Mouse (Mus musculus) heart, embryonic 14.5 days (tissue): ENCODE data around the gene Gm17545. TPM values are rescaled to one million over a fixed set of nuclear protein-coding genes. Genes with fewer than 3 reads are reported as not detected.
A peak's percentile ranks its signal among the peaks of the same experiment; 100 is the strongest.

ENCODE experiments used
- ATAC-seq: fragments of 200-750 bp; cut with Nextera tagmentation; 2 replicates; pipeline ENCODE4 v1.8.0; 2017; ENCODE audit warnings: low read depth, moderate TSS enrichment; ENCODE audit not compliant: insufficient number of reproducible peaks, insufficient read depth, low FRiP score
- H3K27ac ChIP-seq, 2 experiments: fragments of 200-500 bp in 1 of 2; fragments of 300-500 bp in 1 of 2; sonication (generic) in 1 of 2; replicated peaks in 1 of 2; 2 replicates each; pipeline ENCODE4 v1.5.1; 2012 to 2014; ENCODE audit warnings: low read depth in 2 of 2, low read length in 2 of 2, control low read depth in 1 of 2, mild to moderate bottlenecking in 1 of 2, mixed read lengths in 1 of 2; ENCODE audit not compliant: control insufficient read depth in 1 of 2, insufficient read depth in 1 of 2
- H3K27me3 ChIP-seq: fragments of 300-500 bp; sonication (generic); 2 replicates; pipeline ENCODE4 v1.6.1; 2014; ENCODE audit warnings: mild to moderate bottlenecking, low read length, control low read depth; ENCODE audit not compliant: control insufficient read depth, insufficient read depth
- H3K36me3 ChIP-seq: fragments of 300-500 bp; sonication (generic); 2 replicates; pipeline ENCODE4 v1.6.1; 2014; ENCODE audit warnings: mild to moderate bottlenecking, control low read depth, low read length, mixed read lengths; ENCODE audit not compliant: control insufficient read depth, insufficient read depth
- H3K4me1 ChIP-seq, 2 experiments: fragments of 200-500 bp in 1 of 2; fragments of 300-500 bp in 1 of 2; sonication (generic) in 1 of 2; 2 replicates each; pipeline ENCODE4 v1.6.1; 2012 to 2014; ENCODE audit warnings: low read length in 2 of 2, control low read depth in 1 of 2, mixed read lengths in 1 of 2; ENCODE audit not compliant: control insufficient read depth in 2 of 2, insufficient read depth in 2 of 2
- H3K4me2 ChIP-seq: fragments of 300-500 bp; sonication (generic); 2 replicates; pipeline ENCODE4 v1.6.1; 2014; ENCODE audit warnings: mild to moderate bottlenecking, low read length
- H3K4me3 ChIP-seq, 2 experiments: fragments of 200-500 bp in 1 of 2; fragments of 300-500 bp in 1 of 2; sonication (generic) in 1 of 2; 2 replicates each; pipeline ENCODE4 v1.5.1; 2012 to 2014; ENCODE audit warnings: low read length in 2 of 2, mild to moderate bottlenecking in 2 of 2, control low read depth in 1 of 2, low read depth in 1 of 2, moderate library complexity in 1 of 2; ENCODE audit not compliant: control insufficient read depth in 1 of 2, insufficient read depth in 1 of 2
- H3K9ac ChIP-seq: fragments of 300-500 bp; sonication (generic); 2 replicates; pipeline ENCODE4 v1.6.1; 2014; ENCODE audit warnings: mild to moderate bottlenecking, low read length
- H3K9me3 ChIP-seq: fragments of 300-500 bp; sonication (generic); 2 replicates; pipeline ENCODE4 v1.6.1; 2016; ENCODE audit warnings: low read length, control low read depth; ENCODE audit not compliant: control insufficient read depth
- WGBS: fragments of 180-500 bp; shearing (Covaris S2); extraction: QIAGEN DNeasy Blood & Tissue Kit; methylation state at CpG from one replicate; pipeline ENCODE4 v1.1.7; 2014; 5-methylcytosine and 5-hydroxymethylcytosine counted together
- polyA plus RNA-seq: library from polyadenylated mRNA; unstranded; fragments of >200 nt; fragmentation: Nextera tagmentation; extraction: Ambion mirVana; gene quantifications from 2 replicates; pipeline ENCODE4 v1.2.1, GENCODE M21; 2014

Gm17545 gene
- polyA plus RNA-seq, 1 experiment from 2014 or later: not detected

DNA sequence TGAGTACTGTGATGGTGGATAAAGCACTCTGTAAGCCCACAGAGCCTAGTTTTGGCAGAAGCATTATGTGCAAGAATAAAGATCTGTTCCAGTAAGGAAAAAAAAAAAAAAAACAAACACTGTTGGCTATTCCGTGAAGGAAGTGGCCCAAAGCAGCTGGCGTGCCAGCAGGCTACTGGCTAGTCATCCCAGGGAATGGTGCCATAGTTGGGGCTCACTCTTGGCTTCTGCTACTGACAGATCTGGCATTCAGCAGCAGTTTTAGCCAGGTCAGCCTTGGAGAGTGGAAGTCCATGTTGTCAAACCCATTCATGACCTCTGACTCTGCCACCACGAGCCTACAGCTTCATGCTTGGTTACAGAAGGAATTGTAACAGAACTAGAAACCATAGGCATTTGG, 7.9 kb downstream of the Gm17545 start:
- peaks cover 58% of the 10 kb centered on the region for H3K36me3 ChIP-seq
- no peaks in the 10 kb centered on the region for H3K27me3 ChIP-seq
- 95% methylated on average over 3 of the region's 3 CpGs for WGBS
- H3K9ac ChIP-seq: no peak overlapping the region
- H3K27ac ChIP-seq: no peak overlapping the region
- H3K4me3 ChIP-seq: no peak overlapping the region
- no peak for ATAC-seq
- no peaks in the 10 kb centered on the region for H3K9me3 ChIP-seq
- no peaks in the 10 kb centered on the region for H3K4me1 ChIP-seq
- no peak overlapping the region for H3K4me2 ChIP-seq

DNA sequence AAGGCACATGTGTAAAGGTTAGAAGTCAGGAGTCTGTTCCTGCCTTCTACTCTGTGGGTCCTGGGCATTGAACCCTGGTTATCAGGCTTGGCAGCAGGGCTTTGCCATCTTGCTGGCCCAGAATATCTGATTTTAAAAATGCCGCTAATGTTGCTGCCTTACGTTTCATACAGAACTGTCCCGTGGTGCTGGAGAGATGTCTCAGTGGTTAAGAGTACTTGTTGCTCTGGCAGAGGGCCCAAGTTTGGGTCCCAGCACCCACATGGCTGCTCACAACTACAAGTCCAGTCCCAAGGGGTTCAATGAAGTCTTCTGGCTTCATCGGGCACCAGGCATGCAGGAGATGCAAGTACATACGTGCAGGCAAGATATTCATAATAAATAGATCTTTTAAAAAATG, 12.1 kb downstream of the Gm17545 start:
- Histone ChIP-seq H3K27ac (no peak overlapping the region), H3K36me3 (peaks cover 37% of the 10 kb centered on the region; the same call in 1 of the 2 replicates), H3K9ac (no peak overlapping the region), H3K4me3 (no peak overlapping the region), H3K9me3 (no peaks in the 10 kb centered on the region), H3K4me1 (0 out of 4 replicates have a peak, but pooled peaks cover 0 to 3% of the 10 kb centered on the region in 2 experiments), H3K27me3 (no peaks in the 10 kb centered on the region), H3K4me2 (no peak overlapping the region)
- no peak for ATAC-seq
- WGBS: 93% methylated on average over 5 of the region's 5 CpGs

DNA sequence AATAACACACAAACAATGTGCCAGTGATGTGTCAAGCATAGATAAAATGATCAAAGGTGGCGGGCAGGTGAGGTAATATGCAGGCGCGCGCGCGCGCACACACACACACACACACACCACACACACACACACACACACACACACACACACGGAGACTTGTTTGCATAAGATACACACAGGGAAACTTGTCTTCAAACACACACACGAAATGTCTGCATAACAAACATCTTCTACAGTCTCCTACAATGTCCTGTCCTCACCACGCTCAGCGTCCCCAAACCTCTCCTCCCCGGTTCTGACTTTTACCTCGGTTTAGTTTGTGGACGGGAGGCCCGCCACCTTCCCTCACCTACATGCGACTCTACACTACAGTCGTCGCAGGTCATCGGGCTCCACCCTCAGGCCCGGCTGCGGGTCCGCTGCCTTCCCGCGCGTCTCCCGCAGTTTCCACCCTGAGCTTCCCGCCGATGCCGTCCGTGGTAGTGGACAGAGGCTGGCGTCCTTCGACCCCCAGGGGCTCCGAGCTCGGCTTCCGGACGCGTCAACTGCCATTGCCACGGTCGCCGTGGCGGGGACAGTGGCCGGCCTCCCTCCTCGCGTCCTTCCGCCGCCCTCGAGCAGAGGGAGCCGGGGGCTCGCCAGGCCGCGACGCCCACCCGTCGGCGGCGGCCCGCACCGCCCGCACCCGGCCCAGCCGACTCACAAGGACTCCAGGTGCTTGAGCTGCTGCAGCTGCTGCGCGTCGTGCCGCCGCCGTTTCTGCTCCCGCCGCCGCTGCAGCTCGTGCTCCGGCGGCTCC, 13.5 kb downstream of the Gm17545 start:
- peak overlapping the region; percentile 80 to 99 for H3K4me3 ChIP-seq
- peak overlapping the region; percentile 97 for H3K9ac ChIP-seq
- 0 out of 4 replicates have a peak, but pooled peaks cover 0 to 3% of the 10 kb centered on the region in 2 experiments for H3K4me1 ChIP-seq
- peak overlapping the region; percentile 78 for H3K4me2 ChIP-seq
- peak; percentile 74 for ATAC-seq
- H3K36me3 ChIP-seq: peaks cover 26% of the 10 kb centered on the region; the same call in 1 of the 2 replicates
- no peaks in the 10 kb centered on the region for H3K9me3 ChIP-seq
- peak overlapping the region; percentile 86 to 93 for H3K27ac ChIP-seq
- under 1% methylated on average over 69 of the region's 73 CpGs for WGBS
- no peaks in the 10 kb centered on the region for H3K27me3 ChIP-seq

DNA sequence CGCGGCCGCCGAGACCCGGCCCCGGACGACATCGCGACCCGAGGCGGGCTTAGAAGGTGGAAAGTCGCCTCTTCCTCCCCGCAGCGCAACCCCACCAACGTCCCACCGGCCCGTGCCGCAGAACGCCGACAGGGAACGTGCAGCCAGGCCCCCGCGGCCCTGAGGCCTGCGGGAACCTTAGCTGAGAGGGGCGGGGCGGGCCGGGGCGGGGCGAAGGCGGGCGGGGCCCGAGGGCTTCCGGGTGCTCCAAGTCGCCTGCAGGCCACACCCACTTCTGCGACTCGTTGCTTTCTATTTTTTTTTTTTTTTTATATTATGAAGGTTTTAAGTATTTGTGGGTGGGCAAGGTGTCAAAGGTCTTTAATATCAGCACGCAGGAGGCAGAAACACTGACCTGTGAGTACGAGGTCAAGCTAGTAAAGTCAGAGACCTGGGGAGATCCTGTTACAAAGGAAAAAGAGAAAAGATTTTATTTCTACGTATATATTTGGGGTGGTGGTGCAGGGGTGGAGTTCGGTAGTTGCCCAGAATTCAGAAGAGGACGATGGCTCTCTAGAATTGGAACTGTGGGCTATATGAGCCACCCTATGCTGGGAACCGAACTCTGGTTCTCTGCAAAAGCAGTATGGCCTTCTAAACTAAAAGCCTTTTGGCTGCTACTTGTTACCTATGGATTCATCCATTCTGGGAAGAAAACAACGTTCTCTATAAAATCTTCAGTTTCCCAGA, 14.2 kb downstream of the Gm17545 start:
- peak overlapping the region; percentile 97 for H3K9ac ChIP-seq

DNA sequence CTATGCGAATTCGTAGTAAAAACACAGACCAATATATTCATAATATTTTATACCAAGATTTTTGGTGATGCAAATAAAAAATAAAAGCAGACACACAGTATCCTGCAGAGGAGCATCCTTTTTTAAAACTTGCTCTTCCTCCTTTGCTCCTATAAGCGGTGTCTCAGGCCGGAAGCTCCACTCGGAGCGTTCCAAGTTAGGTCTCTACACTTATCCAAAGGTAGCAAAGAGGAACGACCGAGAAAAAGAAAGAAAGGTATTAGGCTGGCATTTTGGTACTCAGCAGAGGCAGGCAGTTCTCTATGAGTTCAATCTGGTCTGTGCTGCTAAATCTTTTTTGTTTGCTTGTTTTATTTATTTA, 14.8 kb downstream of the Gm17545 start:
- Histone ChIP-seq H3K4me1 (0 out of 4 replicates have a peak, but pooled peaks cover 0 to 3% of the 10 kb centered on the region in 2 experiments), H3K4me2 (no peak overlapping the region), H3K27ac (no peak overlapping the region), H3K9me3 (no peaks in the 10 kb centered on the region), H3K36me3 (peaks cover 20% of the 10 kb centered on the region; the same call in 1 of the 2 replicates), H3K4me3 (no peak overlapping the region; a peak in 1 of 4 replicates), H3K9ac (no peak overlapping the region; the same call in 1 of the 2 replicates), H3K27me3 (no peaks in the 10 kb centered on the region)
- WGBS: 78% methylated on average over 8 of the region's 8 CpGs
- no peak for ATAC-seq

More for the DNA sequence above, 14.2 kb downstream of the Gm17545 start:
- Histone ChIP-seq H3K4me2 (peak overlapping the region; percentile 78), H3K27ac (peak overlapping the region; percentile 86 to 93), H3K36me3 (peaks cover 26% of the 10 kb centered on the region; the same call in 1 of the 2 replicates), H3K4me1 (0 out of 4 replicates have a peak, but pooled peaks cover 0 to 3% of the 10 kb centered on the region in 2 experiments), H3K4me3 (peak overlapping the region; percentile 80 to 99), H3K27me3 (no peaks in the 10 kb centered on the region), H3K9me3 (no peaks in the 10 kb centered on the region)
- peak; percentile 88 for ATAC-seq
- 3% methylated on average over 43 of the region's 43 CpGs for WGBS

DNA sequence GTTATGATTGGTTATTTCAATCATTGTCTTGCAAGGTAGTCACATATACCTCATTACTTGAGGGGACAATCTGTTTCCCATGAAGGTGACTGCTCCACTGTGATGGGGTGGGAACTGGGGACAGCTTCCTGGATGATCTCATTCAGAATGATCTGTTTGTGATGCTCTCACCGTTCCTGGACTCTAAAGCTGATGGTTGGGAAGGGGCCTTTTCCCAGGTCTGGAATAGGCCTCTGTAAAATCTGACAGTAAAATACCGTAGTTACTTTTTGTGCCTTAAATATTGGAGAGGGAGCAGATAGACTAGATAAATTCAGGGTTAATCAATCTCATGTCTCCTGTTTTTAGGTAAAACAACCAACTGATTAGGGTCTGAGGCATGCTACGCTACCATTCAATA, 15.6 kb downstream of the Gm17545 start, which contains the start of gene Rp9:
Gene Rp9, minus strand, starts transcription at position 101 of the 400 bp plus-strand sequence.
- Histone ChIP-seq H3K27me3 (no peaks in the 10 kb centered on the region), H3K9me3 (no peaks in the 10 kb centered on the region), H3K4me3 (peak within 1 kb of the TSS; percentile 30 to 80; a peak in 3 of 4 replicates), H3K27ac (peak within 1 kb of the TSS; percentile 47 to 86; a peak in 3 of 4 replicates), H3K36me3 (peaks cover 13% of the 10 kb centered on the region; the same call in 1 of the 2 replicates), H3K4me2 (peak within 1 kb of the TSS; percentile 78), H3K9ac (peak within 1 kb of the TSS; percentile 97), H3K4me1 (0 out of 4 replicates have a peak, but pooled peaks cover 0 to 3% of the 10 kb centered on the region in 2 experiments)
- no peak for ATAC-seq
- WGBS: 82% methylated on average over 3 of the region's 3 CpGs

DNA sequence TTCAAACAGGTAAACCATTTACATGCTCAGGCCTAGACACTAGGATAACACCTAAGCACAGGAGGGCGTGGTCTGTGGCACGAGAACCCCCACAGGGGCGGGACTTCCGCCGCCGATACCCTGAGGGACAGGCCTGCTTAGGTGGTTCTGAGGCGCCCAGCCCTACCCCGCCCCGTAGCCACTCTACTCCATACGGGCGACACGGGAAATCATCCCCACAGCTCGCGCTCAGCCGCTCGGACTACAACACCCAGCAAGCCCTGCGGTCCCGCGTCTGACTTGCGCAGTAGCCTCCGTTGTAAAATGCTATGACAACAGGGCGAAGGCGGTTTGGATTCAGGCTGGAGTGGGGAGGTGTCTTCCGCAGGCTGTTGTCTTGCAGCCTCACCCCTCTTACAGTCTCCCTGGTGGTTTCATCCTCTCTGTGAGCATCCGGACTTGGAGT, 21.4 kb downstream of the Gm17545 start, which contains the start of gene Bbs9:
Gene Bbs9, plus strand, starts transcription at position 292 of the 445 bp plus-strand sequence.
- Histone ChIP-seq H3K9me3 (no peaks in the 10 kb centered on the region), H3K27ac (peak within 1 kb of the TSS; percentile 15 to 53; a peak in 2 of 4 replicates), H3K36me3 (no peaks in the 10 kb centered on the region), H3K4me1 (peaks cover 0 to 6% of the 10 kb centered on the region in 2 experiments; a peak in 2 of 4 replicates), H3K27me3 (no peaks in the 10 kb centered on the region), H3K9ac (peak within 1 kb of the TSS; percentile 75), H3K4me3 (peak within 1 kb of the TSS; percentile 68 to 72), H3K4me2 (peak within 1 kb of the TSS; percentile 75)
- ATAC-seq: peak; percentile 97
- WGBS: 1% methylated on average over 25 of the region's 25 CpGs
